Mouse (Mus musculus) C2C12 (cell line): ENCODE results near the gene Sdf4.

Experiments
- CEBPB ChIP-seq: IDR thresholded peaks from one replicate; pipeline ENCODE4 v1.6.1; 2011; ENCODE audit warnings: low read depth, mild to moderate bottlenecking, control low read depth, moderate library complexity
- CTCF ChIP-seq: IDR thresholded peaks from one replicate; pipeline ENCODE4 v1.5.1; 2011; ENCODE audit not compliant: control insufficient read depth, insufficient read depth, insufficient read length
- FOSL1 ChIP-seq: IDR thresholded peaks from one replicate; pipeline ENCODE4 v1.8.0; 2011; ENCODE audit warnings: mild to moderate bottlenecking, low read length; ENCODE audit not compliant: poor library complexity, insufficient read depth, severe bottlenecking
- MAX ChIP-seq: IDR thresholded peaks from one replicate; pipeline ENCODE4 v1.6.1; 2011; ENCODE audit warnings: mild to moderate bottlenecking, control low read depth
- USF1 ChIP-seq: IDR thresholded peaks from one replicate; pipeline ENCODE4 v1.6.1; 2011; ENCODE audit warnings: low read depth, mild to moderate bottlenecking, control low read depth, moderate library complexity

DNA sequence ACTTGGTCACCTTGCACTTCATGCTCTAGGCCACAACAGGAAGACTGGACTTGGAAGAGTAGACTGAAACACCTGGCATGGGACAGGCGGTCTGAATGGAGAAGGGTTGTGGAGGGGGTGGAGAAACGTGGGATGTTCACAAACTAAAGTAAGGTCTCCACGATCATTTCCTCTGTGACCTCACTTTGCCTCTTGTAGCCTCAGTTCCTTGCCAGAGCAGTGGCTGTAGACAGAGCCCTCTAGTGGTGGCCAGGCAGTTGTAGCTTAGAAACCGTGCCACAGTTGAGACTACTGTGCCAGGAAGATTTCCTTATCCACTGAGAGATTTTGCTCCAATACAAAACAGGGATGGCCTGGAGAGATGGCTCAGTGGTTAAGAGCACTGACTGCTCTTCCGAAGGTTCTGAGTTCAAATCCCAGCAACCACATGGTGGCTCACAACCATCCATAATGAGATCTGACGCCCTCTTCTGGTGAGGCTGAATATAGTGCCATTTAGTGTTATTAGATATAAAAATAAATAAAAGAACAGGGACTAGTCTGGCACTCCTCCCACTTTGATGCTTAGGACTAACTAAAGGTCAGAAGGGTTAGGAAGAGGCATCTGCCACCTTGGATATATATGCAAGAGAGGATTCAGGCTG, 40.9 kb downstream of the Sdf4 start:
- peak; percentile 45 for TF ChIP-seq CTCF
- TF ChIP-seq MAX: no peak
- no peak for TF ChIP-seq CEBPB
- no peak for TF ChIP-seq USF1
- TF ChIP-seq FOSL1: no peak
